Comparison of ENCODE assay signal across 11 mouse cellular contexts in genomic region chr7:18511479-18511878, GRCm38 (mm10). TPM values are rescaled to one million over a fixed set of nuclear protein-coding genes. Genes with fewer than 3 reads are reported as not detected.
DNase-seq lines count a peak whose midpoint lies in the region; ATAC-seq and TF ChIP-seq lines count a peak whose summit lies in the region.
"Had no signal": no experiment of that assay in that cellular context is flagged by ENCODE, and none has a peak within 500 bp of the region (broad histone marks: within the 10 kb centered on the region; RNA-seq: fewer than 3 reads in every experiment).

No protein-coding gene starts in this region.

- 0 out of 2 replicates have a peak, but pooled peaks have one; percentile 63 for ATAC-seq in stomach, postnatal 0 days (ENCODE audit: low FRiP score, low TSS enrichment)

- no peak overlapping the region for H3K27ac ChIP-seq in kidney, adult 2 months (ENCODE audit: insufficient read depth, low read depth, low read length)
- H3K27ac ChIP-seq in embryonic facial prominence, embryonic 10.5 days (replicated peaks) = no peak overlapping the region
- no peak overlapping the region for H3K27ac ChIP-seq in stomach, postnatal 0 days (replicated peaks)
- H3K27ac ChIP-seq: heart, embryonic 13.5 days had no signal

- no peaks in the 10 kb centered on the region; the same call in 1 of the 2 replicates for H3K9me3 ChIP-seq in embryonic facial prominence, embryonic 10.5 days
- no peaks in the 10 kb centered on the region for H3K9me3 ChIP-seq in stomach, postnatal 0 days (ENCODE audit: control insufficient read depth, low read length)
- H3K9me3 ChIP-seq: heart, embryonic 13.5 days had no signal

- no peaks in the 10 kb centered on the region for H3K36me3 ChIP-seq in kidney, adult 2 months (ENCODE audit: control insufficient read depth, insufficient read depth, low read length)
- no peaks in the 10 kb centered on the region for H3K36me3 ChIP-seq in embryonic facial prominence, embryonic 10.5 days (replicated peaks)
- H3K36me3 ChIP-seq in stomach, postnatal 0 days (ENCODE audit: control insufficient read depth, insufficient read depth, low read length) = no peaks in the 10 kb centered on the region
- H3K36me3 ChIP-seq: heart, embryonic 13.5 days had no signal

- peak; percentile 13 for DNase-seq in kidney, adult 9 months
- DNase-seq in kidney, adult 2 months = no peak
- DNase-seq in thymus, postnatal 4 days = peak; percentile 16
- no peak for DNase-seq in thymus, postnatal 0 days (ENCODE audit: low spot score)
- peak; percentile 64 for DNase-seq in embryonic facial prominence, embryonic 10.5 days (ENCODE audit: low spot score)
- DNase-seq in stomach, postnatal 0 days (ENCODE audit: low spot score) = peak; percentile 76
- no peak for DNase-seq in cerebellum, postnatal 36 days
- DNase-seq: right cerebral cortex, postnatal 25 days had no signal

- no peak overlapping the region for H3K4me2 ChIP-seq in stomach, postnatal 0 days (replicated peaks; ENCODE audit: low read depth)
- H3K4me2 ChIP-seq: heart, embryonic 13.5 days had no signal

- TF ChIP-seq EP300 in stomach, postnatal 0 days (optimal IDR thresholded peaks at IDR 0.05) = no peak

- H3K4me1 ChIP-seq in kidney, adult 2 months (ENCODE audit: control insufficient read depth, insufficient read depth, low read length) = no peaks in the 10 kb centered on the region
- no peaks in the 10 kb centered on the region for H3K4me1 ChIP-seq in embryonic facial prominence, embryonic 10.5 days
- no peaks in the 10 kb centered on the region for H3K4me1 ChIP-seq in stomach, postnatal 0 days (replicated peaks; ENCODE audit: control insufficient read depth, insufficient read depth)
- H3K4me1 ChIP-seq: heart, embryonic 13.5 days had no signal

- no peak for TF ChIP-seq POLR2A in kidney, adult 2 months (IDR thresholded peaks at IDR 0.05; ENCODE audit: low read depth, low read length)

- no peaks in the 10 kb centered on the region for H3K27me3 ChIP-seq in kidney, adult 2 months (replicated peaks; ENCODE audit: control insufficient read depth, insufficient read depth, low read length)
- no peaks in the 10 kb centered on the region for H3K27me3 ChIP-seq in embryonic facial prominence, embryonic 10.5 days (replicated peaks; ENCODE audit: low read depth, poor library complexity, severe bottlenecking)
- H3K27me3 ChIP-seq in stomach, postnatal 0 days (ENCODE audit: control insufficient read depth, insufficient read depth, low read length) = no peaks in the 10 kb centered on the region
- H3K27me3 ChIP-seq: heart, embryonic 13.5 days had no signal

- no peak overlapping the region for H3K4me3 ChIP-seq in kidney, adult 2 months (ENCODE audit: insufficient read depth, low read depth, low read length)
- H3K4me3 ChIP-seq in embryonic facial prominence, embryonic 10.5 days = no peak overlapping the region
- H3K4me3 ChIP-seq in stomach, postnatal 0 days (ENCODE audit: low read depth, low read length) = no peak overlapping the region
- H3K4me3 ChIP-seq: heart, embryonic 13.5 days; myocyte had no signal

- H3K9ac ChIP-seq in stomach, postnatal 0 days (ENCODE audit: low read length) = no peak overlapping the region
- H3K9ac ChIP-seq: heart, embryonic 13.5 days had no signal

- TF ChIP-seq CTCF in kidney, adult 2 months (conservative IDR thresholded peaks at IDR 0.05; ENCODE audit: insufficient read depth, insufficient read length, low read depth, low read length) = no peak; the same call in 1 of the 2 replicates
- TF ChIP-seq CTCF in stomach, postnatal 0 days (IDR thresholded peaks at IDR 0.05; ENCODE audit: low read depth) = peak; percentile 79

- WGBS in kidney, adult 2 months = 29% methylated on average over 9 of the region's 9 CpGs
- WGBS in embryonic facial prominence, embryonic 10.5 days = 16% methylated on average over 9 of the region's 9 CpGs
- 15% methylated on average over 9 of the region's 9 CpGs for WGBS in stomach, postnatal 0 days

RNA-seq across cellular contexts. Expression of gene Psg25, which starts 20.6 kb away (rescaled TPM):
- not detected in 2 replicates for polyA plus RNA-seq in kidney, adult 2 months (2012; rRNA removed)
- 0.04 TPM in 1 of 2 replicates, not detected in the other for polyA plus RNA-seq in thymus, postnatal 0 days (2015; fragmentation: Nextera tagmentation; extraction: Ambion mirVana)
- not detected in 2 replicates for polyA plus RNA-seq in embryonic facial prominence, embryonic 10.5 days (2016; fragmentation: Nextera tagmentation; extraction: Ambion mirVana)
- polyA plus RNA-seq in stomach, postnatal 0 days (2015; fragmentation: Nextera tagmentation; extraction: Ambion mirVana) = not detected in 2 replicates
- polyA plus RNA-seq: liver, embryonic 16.5 days; myocyte had no signal

RNA-seq across cellular contexts. Expression of gene Psg26, which starts 27.5 kb away (rescaled TPM):
- not detected in 2 replicates for polyA plus RNA-seq in kidney, adult 2 months (2012; rRNA removed)
- polyA plus RNA-seq in thymus, postnatal 0 days (2015; fragmentation: Nextera tagmentation; extraction: Ambion mirVana) = not detected in 2 replicates
- polyA plus RNA-seq in embryonic facial prominence, embryonic 10.5 days (2016; fragmentation: Nextera tagmentation; extraction: Ambion mirVana) = not detected in 2 replicates
- not detected in 2 replicates for polyA plus RNA-seq in stomach, postnatal 0 days (2015; fragmentation: Nextera tagmentation; extraction: Ambion mirVana)
- polyA plus RNA-seq: heart, embryonic 13.5 days; liver, embryonic 16.5 days had no signal

RNA-seq across cellular contexts. Expression of gene Psg27, which starts 55.6 kb away (rescaled TPM):
- not detected in 2 replicates for polyA plus RNA-seq in kidney, adult 2 months (2012; rRNA removed)
- polyA plus RNA-seq in thymus, postnatal 0 days (2015; fragmentation: Nextera tagmentation; extraction: Ambion mirVana) = 0.29 and 0.44 TPM in 2 replicates
- polyA plus RNA-seq in embryonic facial prominence, embryonic 10.5 days (2016; fragmentation: Nextera tagmentation; extraction: Ambion mirVana) = not detected in 2 replicates
- polyA plus RNA-seq in stomach, postnatal 0 days (2015; fragmentation: Nextera tagmentation; extraction: Ambion mirVana) = not detected in 2 replicates
- polyA plus RNA-seq: heart, embryonic 13.5 days; liver, embryonic 16.5 days; myocyte had no signal

Comparison
In these comparisons a context has a peak if more than half of its experiments do, and no peak if none do; other contexts are left out.
1. DNase-seq: peak in kidney, adult 9 months (single experiment), thymus, postnatal 4 days (single experiment), embryonic facial prominence, embryonic 10.5 days (single experiment) and stomach, postnatal 0 days (single experiment); none in kidney, adult 2 months (single experiment), thymus, postnatal 0 days (single experiment) and cerebellum, postnatal 36 days (0 of 2).